Mouse (Mus musculus): Measurements from ENCODE around the gene Ttc9c. TPM values are rescaled to one million over a fixed set of nuclear protein-coding genes. Genes with fewer than 3 reads are reported as not detected.

Ttc9c gene
- polyA plus RNA-seq, 1 experiment from 2014 or later = 55.6 TPM

DNA sequence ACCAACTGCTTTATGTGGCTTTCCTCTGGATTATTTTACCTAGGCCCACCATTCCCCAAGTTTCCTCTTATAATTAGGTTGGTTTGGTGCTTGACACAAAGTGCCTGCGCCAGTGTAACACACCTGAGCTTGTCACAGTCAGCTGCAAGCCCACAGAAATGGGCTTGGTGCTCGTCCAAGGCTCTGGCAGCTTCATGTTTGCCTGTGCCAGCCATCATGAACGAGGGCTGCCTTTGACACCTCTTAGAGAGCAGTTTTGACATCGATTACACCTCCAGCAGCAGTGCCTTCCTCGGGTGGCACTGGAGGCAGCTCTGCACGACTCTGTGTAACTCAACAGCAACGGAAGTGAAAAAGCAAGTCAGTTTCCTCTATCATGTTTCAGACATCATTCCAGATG lies 29.0 kb downstream of the Ttc9c start:
- Histone ChIP-seq H3K27ac (no peak overlapping the region), H3K9ac (no peak overlapping the region), H3K4me2 (replicated peaks) (no peak overlapping the region), H3K36me3 (peaks cover 33% of the 10 kb centered on the region), H3K9me3 (replicated peaks) (no peaks in the 10 kb centered on the region), H3K4me3 (no peak overlapping the region), H3K4me1 (peaks cover 14% of the 10 kb centered on the region), H3K27me3 (no peaks in the 10 kb centered on the region)
- ATAC-seq (ENCODE audit: low FRiP score) = no peak
- 87% methylated on average over 7 of the region's 7 CpGs for WGBS

GRCm38 (mm10) chr19:8789171-8789570 lies 30.0 kb downstream of the Ttc9c start:
- H3K4me1 ChIP-seq = peaks cover 15% of the 10 kb centered on the region
- peak overlapping the region; percentile 24 for H3K27ac ChIP-seq
- H3K4me3 ChIP-seq = no peak overlapping the region
- ATAC-seq (ENCODE audit: low FRiP score) = no peak
- WGBS = 62% methylated on average over 1 of the region's 1 CpGs
- H3K27me3 ChIP-seq = no peaks in the 10 kb centered on the region
- no peaks in the 10 kb centered on the region for H3K9me3 ChIP-seq (replicated peaks)
- peaks cover 25% of the 10 kb centered on the region for H3K36me3 ChIP-seq
- no peak overlapping the region for H3K4me2 ChIP-seq (replicated peaks)
- no peak overlapping the region for H3K9ac ChIP-seq

DNA sequence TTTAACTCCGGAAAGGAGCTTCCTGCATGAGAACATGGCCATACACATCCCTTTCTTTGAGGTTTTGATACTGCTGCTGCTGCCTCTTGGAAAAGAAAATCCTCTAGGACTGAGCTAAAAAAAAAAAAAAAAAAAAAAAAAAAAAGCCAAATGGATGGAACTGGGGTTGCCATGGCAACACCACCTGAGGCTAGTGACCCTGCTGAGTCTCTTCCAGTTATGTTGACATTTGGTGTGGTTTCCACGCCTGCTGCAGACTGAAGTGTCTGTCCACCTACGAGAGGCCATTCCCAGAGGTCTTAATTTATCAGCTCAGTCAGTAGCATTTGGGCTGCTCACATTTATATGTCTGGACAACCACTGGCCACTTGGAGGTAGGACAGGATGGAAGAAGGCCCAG lies 30.6 kb downstream of the Ttc9c start:
- Histone ChIP-seq H3K4me3 (no peak overlapping the region), H3K27ac (peak overlapping the region; percentile 24), H3K9me3 (replicated peaks) (no peaks in the 10 kb centered on the region), H3K4me2 (replicated peaks) (no peak overlapping the region), H3K36me3 (peaks cover 23% of the 10 kb centered on the region), H3K27me3 (no peaks in the 10 kb centered on the region), H3K4me1 (peaks cover 15% of the 10 kb centered on the region), H3K9ac (0 out of 2 replicates have a peak overlapping the region, but pooled peaks have one; percentile 19)
- ATAC-seq (ENCODE audit: low FRiP score) = no peak
- WGBS = 23% methylated on average over 3 of the region's 3 CpGs

GRCm38 (mm10) chr19:8786008-8786781 lies 32.9 kb downstream of the Ttc9c start, which contains the start of gene Taf6l:
Gene Taf6l (minus strand): TSS chr19:8786417.
- peak within 1 kb of the TSS; percentile 67 for H3K9ac ChIP-seq
- peak within 1 kb of the TSS; percentile 76 for H3K27ac ChIP-seq
- no peaks in the 10 kb centered on the region for H3K27me3 ChIP-seq
- ATAC-seq (ENCODE audit: low FRiP score) = peak; percentile 99
- no peaks in the 10 kb centered on the region for H3K9me3 ChIP-seq (replicated peaks)
- H3K36me3 ChIP-seq = peaks cover 27% of the 10 kb centered on the region
- H3K4me2 ChIP-seq (replicated peaks) = peak within 1 kb of the TSS; percentile 67
- peaks cover 15% of the 10 kb centered on the region for H3K4me1 ChIP-seq
- WGBS = under 1% methylated on average over 32 of the region's 32 CpGs
- peak within 1 kb of the TSS; percentile 75 for H3K4me3 ChIP-seq

- Histone ChIP-seq H3K4me2 (replicated peaks) (peak overlapping the region; percentile 98), H3K4me1 (peaks cover 32% of the 10 kb centered on the region), H3K27me3 (no peaks in the 10 kb centered on the region), H3K36me3 (peaks cover 29% of the 10 kb centered on the region), H3K9ac (peak overlapping the region; percentile 94), H3K9me3 (replicated peaks) (no peaks in the 10 kb centered on the region), H3K4me3 (peak overlapping the region; percentile 75), H3K27ac (peak overlapping the region; percentile 99)
- peak; percentile 43 for ATAC-seq (ENCODE audit: low FRiP score)
- 7% methylated on average over 19 of the region's 20 CpGs for WGBS
These were observed 44.1 kb downstream of the Ttc9c start for GRCm38 (mm10) chr19:8774951-8775421.

DNA sequence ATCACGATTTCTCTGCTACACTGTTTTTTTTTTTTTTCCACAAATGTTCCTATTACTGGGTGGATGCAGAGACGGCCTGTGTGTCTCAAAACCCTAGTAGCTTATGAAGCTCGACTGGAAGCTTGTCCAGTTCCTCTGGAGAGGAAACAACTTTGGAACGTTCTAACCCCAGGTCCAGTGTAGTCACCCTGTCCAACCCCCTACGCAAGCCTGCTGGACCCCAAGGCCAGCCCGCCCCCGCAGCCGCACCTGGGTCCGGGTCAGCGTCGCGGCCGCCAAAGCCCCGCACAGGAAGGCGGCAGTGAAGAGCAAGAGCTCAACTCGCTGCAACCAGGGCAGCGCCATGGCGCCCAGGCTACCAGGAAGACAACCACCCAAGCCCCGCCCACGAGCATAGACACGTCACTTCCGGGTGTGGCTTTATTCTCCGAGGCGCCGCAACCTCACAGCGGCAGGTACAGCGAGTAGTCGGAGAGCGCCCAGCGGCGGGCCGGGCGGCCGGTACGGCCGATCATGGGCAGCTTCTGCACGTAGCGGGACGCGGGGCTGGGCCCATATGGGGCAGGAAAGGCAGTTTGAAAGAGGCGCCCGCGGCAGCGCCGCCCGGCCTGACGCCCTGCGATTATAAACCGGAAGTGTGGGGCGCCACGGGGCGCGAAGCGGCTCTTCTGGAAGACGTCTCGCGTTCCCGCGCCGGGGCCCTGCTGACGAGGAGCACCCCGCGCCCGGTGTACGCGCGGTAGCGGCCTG lies 44.9 kb downstream of the Ttc9c start, which contains the start of gene Tmem179b:
Gene Tmem179b, minus strand, starts transcription at position 382 of the 750 bp plus-strand sequence.
- peak within 1 kb of the TSS; percentile 94 for H3K9ac ChIP-seq
- H3K27me3 ChIP-seq = no peaks in the 10 kb centered on the region
- ATAC-seq (ENCODE audit: low FRiP score) = peak; percentile 94
- no peaks in the 10 kb centered on the region for H3K9me3 ChIP-seq (replicated peaks)
- H3K4me2 ChIP-seq (replicated peaks) = peak within 1 kb of the TSS; percentile 98
- peak within 1 kb of the TSS; percentile 75 for H3K4me3 ChIP-seq
- peak within 1 kb of the TSS; percentile 99 for H3K27ac ChIP-seq
- H3K4me1 ChIP-seq = peaks cover 32% of the 10 kb centered on the region
- H3K36me3 ChIP-seq = peaks cover 29% of the 10 kb centered on the region
- under 1% methylated on average over 68 of the region's 68 CpGs for WGBS

GRCm38 (mm10) chr19:8773409-8773808 lies 45.7 kb downstream of the Ttc9c start:
- peaks cover 32% of the 10 kb centered on the region for H3K4me1 ChIP-seq
- H3K27ac ChIP-seq = peak overlapping the region; percentile 99; the same call in 1 of the 2 replicates
- H3K9me3 ChIP-seq (replicated peaks) = no peaks in the 10 kb centered on the region
- no peaks in the 10 kb centered on the region for H3K27me3 ChIP-seq
- H3K4me3 ChIP-seq = peak overlapping the region; percentile 75
- 66% methylated on average over 6 of the region's 6 CpGs for WGBS
- peak overlapping the region; percentile 94 for H3K9ac ChIP-seq
- ATAC-seq (ENCODE audit: low FRiP score) = no peak
- peaks cover 34% of the 10 kb centered on the region for H3K36me3 ChIP-seq
- H3K4me2 ChIP-seq (replicated peaks) = peak overlapping the region; percentile 98

- WGBS = 82% methylated on average over 5 of the region's 5 CpGs
- H3K4me3 ChIP-seq = peak overlapping the region; percentile 75
- H3K9me3 ChIP-seq (replicated peaks) = no peaks in the 10 kb centered on the region
- H3K27me3 ChIP-seq = no peaks in the 10 kb centered on the region
- ATAC-seq (ENCODE audit: low FRiP score) = no peak
- H3K4me1 ChIP-seq = peaks cover 32% of the 10 kb centered on the region
- peaks cover 36% of the 10 kb centered on the region for H3K36me3 ChIP-seq
- 0 out of 2 replicates have a peak overlapping the region, but pooled peaks have one; percentile 99 for H3K27ac ChIP-seq
- H3K4me2 ChIP-seq (replicated peaks) = peak overlapping the region; percentile 98
- H3K9ac ChIP-seq = no peak overlapping the region
These were observed 46.1 kb downstream of the Ttc9c start for GRCm38 (mm10) chr19:8772996-8773395.

- peaks cover 31% of the 10 kb centered on the region for H3K4me1 ChIP-seq
- H3K27ac ChIP-seq = peak within 1 kb of the TSS; percentile 93
- peak within 1 kb of the TSS; percentile 83 for H3K4me3 ChIP-seq
- WGBS = 22% methylated on average over 29 of the region's 29 CpGs
- peaks cover 56% of the 10 kb centered on the region for H3K36me3 ChIP-seq
- peak within 1 kb of the TSS; percentile 70 for H3K4me2 ChIP-seq (replicated peaks)
- no peaks in the 10 kb centered on the region for H3K27me3 ChIP-seq
- ATAC-seq (ENCODE audit: low FRiP score) = peak; percentile 46; the same call in 1 of the 2 replicates
- no peaks in the 10 kb centered on the region for H3K9me3 ChIP-seq (replicated peaks)
- peak within 1 kb of the TSS; percentile 97 for H3K9ac ChIP-seq
These were observed 48.4 kb downstream of the Ttc9c start, which contains the start of gene Tmem223 for GRCm38 (mm10) chr19:8770567-8771270. Gene Tmem223 (plus strand): TSS chr19:8770996.

- no peak for ATAC-seq (ENCODE audit: low FRiP score)
- Histone ChIP-seq H3K36me3 (peaks cover 83% of the 10 kb centered on the region), H3K27me3 (no peaks in the 10 kb centered on the region)
These were observed 53.6 kb downstream of the Ttc9c start for GRCm38 (mm10) chr19:8765562-8765961.

GRCm38 (mm10) chr19:8763276-8763675 lies 55.9 kb downstream of the Ttc9c start:
- ATAC-seq (ENCODE audit: low FRiP score) = no peak
- Histone ChIP-seq H3K27ac (no peak overlapping the region), H3K27me3 (no peaks in the 10 kb centered on the region), H3K4me1 (peaks cover 8% of the 10 kb centered on the region), H3K9me3 (replicated peaks) (no peaks in the 10 kb centered on the region; the same call in 1 of the 2 replicates), H3K4me3 (no peak overlapping the region), H3K9ac (no peak overlapping the region), H3K36me3 (peaks cover 61% of the 10 kb centered on the region), H3K4me2 (replicated peaks) (no peak overlapping the region)
- 90% methylated on average over 4 of the region's 4 CpGs for WGBS

More at GRCm38 (mm10) chr19:8765562-8765961, 53.6 kb downstream of the Ttc9c start:
- H3K9me3 ChIP-seq (replicated peaks) = no peaks in the 10 kb centered on the region; the same call in 1 of the 2 replicates
- H3K4me2 ChIP-seq (replicated peaks) = no peak overlapping the region
- no peak overlapping the region for H3K9ac ChIP-seq
- no peak overlapping the region for H3K27ac ChIP-seq
- H3K4me1 ChIP-seq = peaks cover 4% of the 10 kb centered on the region; the same call in 1 of the 2 replicates
- 94% methylated on average over 9 of the region's 9 CpGs for WGBS
- H3K4me3 ChIP-seq = no peak overlapping the region

All from hindbrain, embryonic 12.5 days (tissue).